Comparison of ENCODE assay signal across 12 mouse cellular contexts in the genomic region with DNA sequence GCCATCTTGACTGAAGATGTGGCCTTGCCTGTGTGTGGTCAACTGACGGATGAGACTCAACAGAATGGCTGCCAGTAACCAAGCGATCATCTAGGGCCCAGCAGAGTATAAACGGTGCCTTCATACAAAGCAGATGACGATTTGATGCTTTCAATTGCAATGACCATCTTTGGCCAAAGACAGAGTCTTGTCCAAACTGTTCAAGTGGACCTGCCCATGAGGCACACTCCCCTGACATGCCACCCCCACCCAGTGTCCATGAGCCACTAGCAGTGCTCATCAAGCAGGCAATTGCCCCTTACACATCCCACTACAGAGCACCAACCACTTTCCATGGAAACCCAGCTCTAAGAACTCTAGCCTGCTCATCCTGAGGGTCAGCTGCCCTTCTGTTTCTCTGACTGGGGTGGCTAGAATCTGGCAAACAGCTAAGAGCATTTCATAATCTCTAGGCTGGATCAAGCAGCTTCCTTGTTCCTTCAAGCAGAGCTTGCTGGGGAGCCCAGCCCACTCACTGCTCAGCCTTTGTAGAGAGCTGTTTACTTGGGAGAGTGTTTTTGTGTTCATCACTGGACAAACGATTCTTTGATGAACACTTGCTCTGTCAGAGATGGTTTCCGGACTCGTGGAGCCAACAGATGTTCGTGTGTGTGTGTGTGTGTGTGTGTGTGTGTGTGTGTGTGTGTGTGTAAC.
DNase-seq lines count a peak whose midpoint lies in the region; ATAC-seq and TF ChIP-seq lines count a peak whose summit lies in the region.
"Had no signal": no experiment of that assay in that cellular context is flagged by ENCODE, and none has a peak within 500 bp of the region (broad histone marks: within the 10 kb centered on the region; RNA-seq: fewer than 3 reads in every experiment).

No protein-coding gene starts in this region.

- intact Hi-C loops in left cerebral cortex, postnatal 25 days (cut with DNase I) = loop anchor here (5.0 kb wide), 2 partner anchors 57 to 112 kb away; a partner anchor contains a TSS
- intact Hi-C loops in left cerebral cortex, adult 2 months (cut with DNase I) = loop anchor here (5.0 kb wide), 1 partner anchor 112 kb away; a partner anchor contains a TSS

- H3K36me3 ChIP-seq in heart, embryonic 12.5 days = no peaks in the 10 kb centered on the region
- H3K36me3 ChIP-seq in embryonic facial prominence, embryonic 15.5 days = no peaks in the 10 kb centered on the region

- no peak overlapping the region for H3K4me3 ChIP-seq in heart, embryonic 12.5 days
- no peak overlapping the region for H3K4me3 ChIP-seq in left cerebral cortex, adult 2 months
- H3K4me3 ChIP-seq in embryonic facial prominence, embryonic 15.5 days (replicated peaks) = no peak overlapping the region

- no peaks in the 10 kb centered on the region for H3K27me3 ChIP-seq in heart, embryonic 12.5 days (replicated peaks)
- no peaks in the 10 kb centered on the region for H3K27me3 ChIP-seq in embryonic facial prominence, embryonic 15.5 days

- TF ChIP-seq CTCF in left cerebral cortex, adult 2 months (IDR thresholded peaks at IDR 0.05) = no peak

- DNase-seq in heart, adult 18-20 months = peak; percentile 52 to 58
- peak; percentile 27 to 54 for DNase-seq in left cerebral cortex, postnatal 25 days (ENCODE audit: low spot score in 2 of 2)
- DNase-seq in left cerebral cortex, adult 2 months (ENCODE audit: extremely low spot score in 1 of 2, low spot score in 2 of 2) = no peak
- DNase-seq in lung, postnatal 36 days = peak; percentile 63
- no peak for DNase-seq in spleen, adult 18-20 months
- DNase-seq in urinary bladder, postnatal 25 days (ENCODE audit: low spot score) = no peak
- DNase-seq: cerebellum, adult 8-10 months; kidney, postnatal 10 days; thymus, postnatal 36 days had no signal

- no peak overlapping the region for H3K27ac ChIP-seq in heart, embryonic 12.5 days (ENCODE audit: poor library complexity, severe bottlenecking)
- no peak overlapping the region for H3K27ac ChIP-seq in left cerebral cortex, adult 2 months
- H3K27ac ChIP-seq in embryonic facial prominence, embryonic 15.5 days (replicated peaks) = no peak overlapping the region

- peaks cover 8% of the 10 kb centered on the region; the same call in 1 of the 2 replicates for H3K4me1 ChIP-seq in heart, embryonic 12.5 days (replicated peaks)
- peaks cover 12% of the 10 kb centered on the region; the same call in 1 of the 2 replicates for H3K4me1 ChIP-seq in embryonic facial prominence, embryonic 15.5 days

- no peaks in the 10 kb centered on the region for H3K9me3 ChIP-seq in heart, embryonic 12.5 days (replicated peaks)
- H3K9me3 ChIP-seq in embryonic facial prominence, embryonic 15.5 days (replicated peaks) = no peaks in the 10 kb centered on the region

- H3K4me2 ChIP-seq in heart, embryonic 12.5 days = no peak overlapping the region
- no peak overlapping the region for H3K4me2 ChIP-seq in embryonic facial prominence, embryonic 15.5 days (replicated peaks)
- H3K4me2 ChIP-seq: midbrain, embryonic 11.5 days had no signal

- H3K9ac ChIP-seq in heart, embryonic 12.5 days = no peak overlapping the region
- H3K9ac ChIP-seq in embryonic facial prominence, embryonic 15.5 days = no peak overlapping the region

- ATAC-seq in heart, embryonic 12.5 days (ENCODE audit: insufficient number of reproducible peaks, low FRiP score) = no peak
- ATAC-seq in embryonic facial prominence, embryonic 15.5 days (ENCODE audit: insufficient number of reproducible peaks, low FRiP score, low TSS enrichment, low read depth) = 0 out of 2 replicates have a peak, but pooled peaks have one; percentile 4

- WGBS in heart, embryonic 12.5 days = 82% methylated on average over 8 of the region's 8 CpGs
- WGBS in embryonic facial prominence, embryonic 15.5 days = 78% methylated on average over 8 of the region's 8 CpGs

Comparison
In these comparisons a context has a peak if more than half of its experiments do, and no peak if none do; other contexts are left out.
1. DNase-seq: peak in heart, adult 18-20 months (2 of 2), left cerebral cortex, postnatal 25 days (2 of 2) and lung, postnatal 36 days (single experiment); none in left cerebral cortex, adult 2 months (0 of 2), spleen, adult 18-20 months (0 of 2) and urinary bladder, postnatal 25 days (single experiment).